Mouse (Mus musculus) neural tube, embryonic 12.5 days (tissue): ENCODE measurements around the gene Mrpl10. TPM values are rescaled to one million over a fixed set of nuclear protein-coding genes. Genes with fewer than 3 reads are reported as not detected.

ENCODE experiments used
- ATAC-seq: fragments of 200-750 bp; cut with Nextera tagmentation; 2 replicates; pipeline ENCODE4 v1.8.0; 2017; ENCODE audit warnings: low read depth, mild to moderate bottlenecking, moderate TSS enrichment, moderate library complexity; ENCODE audit not compliant: low FRiP score
- H3K27ac ChIP-seq: fragments of 300-500 bp; sonication (generic); 2 replicates; pipeline ENCODE4 v1.5.1; 2016
- H3K27me3 ChIP-seq: fragments of 300-500 bp; sonication (generic); replicated peaks from 2 replicates; pipeline ENCODE4 v1.6.1; 2016; ENCODE audit warnings: mild to moderate bottlenecking
- H3K36me3 ChIP-seq: fragments of 300-500 bp; sonication (generic); 2 replicates; pipeline ENCODE4 v1.6.1; 2016; ENCODE audit warnings: mild to moderate bottlenecking
- H3K4me1 ChIP-seq: fragments of 300-500 bp; sonication (generic); 2 replicates; pipeline ENCODE4 v1.6.1; 2016
- H3K4me2 ChIP-seq: fragments of 300-500 bp; sonication (generic); replicated peaks from 2 replicates; pipeline ENCODE4 v1.6.1; 2016; ENCODE audit warnings: mild to moderate bottlenecking
- H3K4me3 ChIP-seq: fragments of 300-500 bp; sonication (generic); 2 replicates; pipeline ENCODE4 v1.5.1; 2016
- H3K9ac ChIP-seq: fragments of 300-500 bp; sonication (generic); 2 replicates; pipeline ENCODE4 v1.6.1; 2016; ENCODE audit warnings: mild to moderate bottlenecking
- H3K9me3 ChIP-seq: fragments of 300-500 bp; sonication (generic); 2 replicates; pipeline ENCODE4 v1.6.1; 2016; ENCODE audit warnings: mild to moderate bottlenecking
- WGBS: fragments of 180-500 bp; shearing (Covaris S2); methylation state at CpG from one replicate; pipeline ENCODE4 v1.1.7; 2016; 5-methylcytosine and 5-hydroxymethylcytosine counted together
- microRNA-seq: library from miRNA; unstranded; fragments of <30 nt; microRNA quantifications from one replicate; pipeline ENCODE4, GENCODE M21; 2017
- polyA plus RNA-seq: library from polyadenylated mRNA; unstranded; fragments of >200 nt; fragmentation: Nextera tagmentation; extraction: Ambion mirVana; gene quantifications from 2 replicates; pipeline ENCODE4 v1.2.1, GENCODE M21; 2016

Gene Mrpl10
- polyA plus RNA-seq, 1 experiment from 2014 or later, result 68.3 TPM

DNA sequence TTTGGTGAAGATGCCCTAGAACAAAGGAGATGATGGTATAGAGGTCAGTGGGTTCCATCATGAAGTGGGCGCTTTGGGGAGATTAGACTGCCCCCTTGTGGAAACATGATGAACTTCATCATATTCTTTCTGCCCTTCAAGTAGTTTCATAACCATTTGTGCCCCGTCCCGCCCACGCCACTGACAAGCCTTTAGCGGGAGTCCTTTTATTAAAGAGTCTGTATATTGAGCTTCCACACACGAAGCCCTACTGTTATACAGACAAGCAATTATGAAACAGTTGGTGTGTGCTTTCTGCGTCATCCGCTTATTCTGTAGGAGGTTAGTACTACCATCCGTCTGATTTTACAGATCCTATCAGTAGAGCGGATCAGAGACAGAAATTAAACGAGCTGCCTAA lies 41.6 kb downstream of the Mrpl10 start:
- no peaks in the 10 kb centered on the region for H3K9me3 ChIP-seq
- no peaks in the 10 kb centered on the region for H3K27me3 ChIP-seq
- WGBS, result 53% methylated on average over 11 of the region's 11 CpGs
- H3K36me3 ChIP-seq, result no peaks in the 10 kb centered on the region
- no peak overlapping the region for H3K4me3 ChIP-seq
- H3K9ac ChIP-seq, result no peak overlapping the region
- H3K27ac ChIP-seq, result no peak overlapping the region
- peaks cover 7% of the 10 kb centered on the region; the same call in 1 of the 2 replicates for H3K4me1 ChIP-seq
- ATAC-seq, result no peak
- no peak overlapping the region for H3K4me2 ChIP-seq

DNA sequence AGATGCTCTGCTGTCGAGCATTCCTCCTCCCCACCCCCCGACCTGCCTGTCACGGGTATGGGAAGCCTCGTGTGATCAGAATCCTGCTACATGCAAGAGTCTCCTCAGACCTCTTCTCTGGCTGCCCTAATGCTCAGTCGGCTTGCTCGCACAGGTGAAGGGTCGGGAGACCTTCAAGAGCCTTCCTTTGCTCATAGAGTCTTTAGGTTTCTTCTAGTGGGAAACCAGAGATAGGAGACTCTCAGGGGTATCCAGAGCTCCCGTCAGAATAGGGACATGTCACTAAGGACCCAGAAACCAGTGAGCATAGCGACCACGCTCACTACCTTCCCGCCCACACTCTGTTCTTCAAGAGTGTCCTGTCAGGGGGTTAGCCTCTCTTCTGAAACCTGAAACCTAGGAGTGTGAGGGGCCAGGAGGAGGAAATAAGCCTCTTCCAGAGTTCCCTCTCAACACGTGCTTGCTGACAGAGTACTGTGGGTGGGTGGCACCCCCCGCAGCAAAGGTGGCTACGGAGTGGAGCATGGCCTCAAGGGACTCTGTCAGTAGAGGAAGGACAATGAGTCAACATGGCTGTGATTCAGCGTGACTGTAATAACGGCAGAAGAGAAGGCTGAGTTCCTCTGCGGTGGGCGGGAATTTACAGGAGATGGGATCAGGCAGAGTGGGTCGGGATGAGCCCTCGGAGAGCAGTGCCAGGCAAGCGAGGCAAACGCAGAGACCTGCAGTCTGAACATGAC lies 42.2 kb downstream of the Mrpl10 start:
- no peak overlapping the region for H3K9ac ChIP-seq
- peaks cover 7% of the 10 kb centered on the region; the same call in 1 of the 2 replicates for H3K4me1 ChIP-seq
- 43% methylated on average over 22 of the region's 22 CpGs for WGBS
- H3K27ac ChIP-seq, result no peak overlapping the region
- ATAC-seq, result no peak
- H3K9me3 ChIP-seq, result no peaks in the 10 kb centered on the region
- no peak overlapping the region; the same call in 1 of the 2 replicates for H3K4me2 ChIP-seq
- no peaks in the 10 kb centered on the region for H3K36me3 ChIP-seq
- no peaks in the 10 kb centered on the region for H3K27me3 ChIP-seq
- H3K4me3 ChIP-seq, result no peak overlapping the region

DNA sequence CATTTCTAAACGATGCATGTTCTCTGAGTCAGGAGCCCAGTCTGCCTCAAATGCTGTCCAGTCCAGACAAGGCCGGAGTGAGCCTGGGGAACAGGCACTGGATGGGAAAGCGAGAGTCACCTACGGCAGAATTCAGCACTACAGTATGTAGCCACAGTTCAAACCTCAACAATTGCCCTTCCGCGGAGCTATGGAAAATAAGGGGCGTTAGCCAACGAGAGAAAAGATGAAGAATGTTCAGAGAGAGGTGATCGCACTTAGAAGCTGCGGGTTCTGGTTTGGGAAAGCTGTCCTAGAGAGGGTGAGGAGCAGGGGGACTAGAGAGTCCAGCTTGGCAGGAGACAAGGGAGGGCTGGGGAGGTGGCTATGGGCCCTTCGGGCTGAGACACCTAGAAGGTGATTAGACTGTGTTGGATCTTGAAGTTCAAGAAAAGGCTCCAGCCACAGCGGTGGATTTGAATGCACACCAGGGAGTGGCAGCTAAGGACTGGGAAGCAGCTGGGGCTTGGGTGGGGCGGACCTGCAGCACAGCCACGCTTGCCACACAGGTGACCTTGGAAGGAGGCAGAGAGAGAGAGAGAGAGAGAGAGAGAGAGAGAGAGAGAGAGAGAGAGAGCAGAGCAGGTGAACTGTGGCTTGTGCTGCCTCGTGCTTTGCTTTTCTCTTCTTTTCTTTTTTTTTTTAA lies 43.6 kb downstream of the Mrpl10 start:
- H3K27ac ChIP-seq, result no peak overlapping the region
- no peaks in the 10 kb centered on the region for H3K36me3 ChIP-seq
- no peak overlapping the region for H3K9ac ChIP-seq
- no peak for ATAC-seq
- no peak overlapping the region for H3K4me2 ChIP-seq
- H3K4me3 ChIP-seq, result no peak overlapping the region
- H3K9me3 ChIP-seq, result no peaks in the 10 kb centered on the region
- H3K4me1 ChIP-seq, result peaks cover 7% of the 10 kb centered on the region; the same call in 1 of the 2 replicates
- 89% methylated on average over 15 of the region's 15 CpGs for WGBS
- H3K27me3 ChIP-seq, result no peaks in the 10 kb centered on the region

DNA sequence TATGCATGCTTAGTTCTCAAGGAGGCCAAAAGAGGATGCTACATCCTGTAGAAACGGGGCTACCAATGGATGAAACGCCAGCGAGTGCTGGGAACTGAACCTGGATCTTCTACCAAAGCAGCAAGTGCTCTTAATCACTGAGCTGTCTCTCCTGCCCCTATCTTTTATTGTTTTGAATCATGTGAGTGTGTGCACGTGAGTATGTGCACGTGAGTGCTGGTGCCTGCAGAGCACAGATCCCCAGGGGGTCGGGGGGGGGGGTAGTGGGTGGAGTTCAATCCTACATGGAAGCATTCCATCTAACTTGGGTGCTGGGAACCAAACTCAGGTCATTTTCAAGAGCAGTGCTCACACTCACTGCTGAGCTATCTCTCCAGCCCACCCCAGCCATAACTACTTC lies 45.0 kb downstream of the Mrpl10 start:
- Histone ChIP-seq H3K27me3 (no peaks in the 10 kb centered on the region), H3K4me3 (no peak overlapping the region), H3K27ac (no peak overlapping the region), H3K36me3 (no peaks in the 10 kb centered on the region), H3K9me3 (no peaks in the 10 kb centered on the region), H3K4me1 (peaks cover 7% of the 10 kb centered on the region; the same call in 1 of the 2 replicates), H3K4me2 (no peak overlapping the region), H3K9ac (no peak overlapping the region)
- 81% methylated on average over 6 of the region's 6 CpGs for WGBS
- ATAC-seq, result no peak

DNA sequence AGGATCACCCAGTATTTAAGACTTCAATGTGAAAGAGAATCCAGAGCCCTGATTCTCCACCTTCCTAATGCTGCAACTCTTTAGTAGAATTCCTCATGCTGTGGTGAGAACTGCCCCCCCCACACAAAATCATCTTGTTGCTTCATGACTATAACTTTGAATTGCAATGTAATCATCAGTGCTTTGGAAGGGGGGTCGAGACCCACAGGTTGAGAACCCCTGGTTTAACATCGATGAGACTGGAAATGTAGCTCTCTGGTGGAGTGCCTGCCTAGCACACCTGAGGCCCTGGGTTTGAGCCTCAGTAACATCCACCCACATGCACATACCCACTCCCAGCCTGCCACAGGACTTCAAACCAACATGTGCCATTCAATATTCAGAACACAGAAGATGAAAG lies 53.2 kb downstream of the Mrpl10 start:
- no peaks in the 10 kb centered on the region; the same call in 1 of the 2 replicates for H3K4me1 ChIP-seq
- no peak overlapping the region for H3K4me3 ChIP-seq
- no peak for ATAC-seq
- peaks cover 21% of the 10 kb centered on the region for H3K27me3 ChIP-seq
- H3K9me3 ChIP-seq, result no peaks in the 10 kb centered on the region
- H3K4me2 ChIP-seq, result no peak overlapping the region
- H3K27ac ChIP-seq, result no peak overlapping the region
- 57% methylated on average over 2 of the region's 2 CpGs for WGBS
- H3K36me3 ChIP-seq, result no peaks in the 10 kb centered on the region
- no peak overlapping the region for H3K9ac ChIP-seq

DNA sequence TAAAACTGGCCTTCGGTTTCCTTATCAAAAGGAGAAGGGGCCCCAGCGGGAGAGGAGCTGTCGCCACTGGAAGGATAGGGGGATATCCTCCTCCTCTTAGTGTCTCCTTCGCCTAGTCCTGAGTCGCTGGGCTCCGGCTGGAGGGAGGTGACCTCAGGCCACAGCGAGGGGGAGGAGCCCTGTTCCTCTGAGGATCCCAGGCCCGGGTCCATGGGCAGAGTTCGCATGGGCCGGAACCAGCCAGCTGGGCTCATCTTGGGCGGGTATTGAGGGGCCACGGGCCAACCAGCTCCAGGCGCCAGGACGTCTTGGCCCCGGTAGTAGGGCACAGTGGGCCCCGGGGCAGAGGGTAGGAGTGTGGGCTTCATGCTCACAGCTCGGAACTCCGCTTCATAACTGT lies 57.4 kb downstream of the Mrpl10 start:
- H3K27me3 ChIP-seq, result peaks cover 24% of the 10 kb centered on the region
- 0 out of 2 replicates have a peak overlapping the region, but pooled peaks have one; percentile 12 for H3K4me3 ChIP-seq
- WGBS, result 28% methylated on average over 18 of the region's 18 CpGs
- no peak for ATAC-seq
- no peak overlapping the region for H3K27ac ChIP-seq
- no peak overlapping the region for H3K9ac ChIP-seq
- H3K4me1 ChIP-seq, result no peaks in the 10 kb centered on the region; the same call in 1 of the 2 replicates
- no peaks in the 10 kb centered on the region for H3K9me3 ChIP-seq
- no peak overlapping the region for H3K4me2 ChIP-seq
- H3K36me3 ChIP-seq, result no peaks in the 10 kb centered on the region

Small RNA genes lying within 50 kb of the gene (microRNA-seq; reads per million reads assigned to microRNA genes)
- gene Mir8103, result 0.66 reads per million

Other genes starting within 250 kb of the Mrpl10 start
- gene Nfe2l1, start 211.6 kb upstream of the Mrpl10 start, polyA plus RNA-seq, result 75.5 and 79.5 TPM in 2 replicates
- gene Copz2, start 191.7 kb upstream of the Mrpl10 start, polyA plus RNA-seq, result 41.4 and 46.9 TPM in 2 replicates
- gene Cdk5rap3, start 125.1 kb upstream of the Mrpl10 start, polyA plus RNA-seq, result 99.3 and 103 TPM in 2 replicates
- 0.05 and 0.61 TPM in 2 replicates for gene Prr15l, start 113.5 kb upstream of the Mrpl10 start, polyA plus RNA-seq
- gene Pnpo, start 97.6 kb upstream of the Mrpl10 start, polyA plus RNA-seq, result 18.3 and 18.9 TPM in 2 replicates
- gene Sp2, start 58.6 kb upstream of the Mrpl10 start, polyA plus RNA-seq, result 19.3 and 20.4 TPM in 2 replicates
- gene Sp6, start 28.2 kb upstream of the Mrpl10 start, polyA plus RNA-seq, result 0.23 and 0.34 TPM in 2 replicates
- 19.8 and 21.9 TPM in 2 replicates for gene Scrn2, start 11.6 kb upstream of the Mrpl10 start, polyA plus RNA-seq
- 2.2 and 2.9 TPM in 2 replicates for gene Lrrc46, start 153 bp upstream of the Mrpl10 start, polyA plus RNA-seq
- 11.1 and 11.4 TPM in 2 replicates for gene Osbpl7, start 9.1 kb downstream of the Mrpl10 start, polyA plus RNA-seq
- 0.13 TPM in 1 of 2 replicates, not detected in the other for gene Tbx21, start 73.8 kb downstream of the Mrpl10 start, polyA plus RNA-seq
- 9.5 and 10.5 TPM in 2 replicates for gene Tbkbp1, start 109.9 kb downstream of the Mrpl10 start, polyA plus RNA-seq
- 52.8 and 53.1 TPM in 2 replicates for gene Kpnb1, start 146.3 kb downstream of the Mrpl10 start, polyA plus RNA-seq
- 127 and 133 TPM in 2 replicates for gene Npepps, start 239.1 kb downstream of the Mrpl10 start, polyA plus RNA-seq